Mouse (Mus musculus): Measurements from ENCODE around the gene BC053393. TPM values are rescaled to one million over a fixed set of nuclear protein-coding genes. Genes with fewer than 3 reads are reported as not detected.

The BC053393 gene
- polyA plus RNA-seq (2012; ENCODE audit: low replicate concordance), result not detected in 2 replicates

DNA sequence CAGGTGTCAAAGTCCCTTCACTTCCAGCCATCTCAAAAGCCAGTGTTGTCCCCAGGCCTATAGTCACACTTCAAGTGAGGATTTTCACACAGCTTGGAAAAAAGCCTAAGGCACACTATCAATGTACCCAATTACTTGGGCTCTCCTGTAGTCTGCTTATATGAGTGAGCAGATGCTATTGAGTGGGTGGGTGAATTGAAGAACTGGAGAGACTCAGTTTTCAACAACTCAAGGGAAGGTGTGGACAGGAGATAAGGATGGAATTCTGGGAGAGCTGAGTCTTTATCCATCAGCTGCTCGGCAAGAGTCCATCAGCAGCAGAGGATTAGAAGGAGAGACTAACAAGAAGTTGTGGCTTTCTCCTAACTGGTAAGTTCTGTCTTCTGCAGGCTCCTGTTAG lies at the start of gene BC053393:
Gene BC053393, plus strand, starts transcription at position 210 of the 400 bp plus-strand sequence.

DNA sequence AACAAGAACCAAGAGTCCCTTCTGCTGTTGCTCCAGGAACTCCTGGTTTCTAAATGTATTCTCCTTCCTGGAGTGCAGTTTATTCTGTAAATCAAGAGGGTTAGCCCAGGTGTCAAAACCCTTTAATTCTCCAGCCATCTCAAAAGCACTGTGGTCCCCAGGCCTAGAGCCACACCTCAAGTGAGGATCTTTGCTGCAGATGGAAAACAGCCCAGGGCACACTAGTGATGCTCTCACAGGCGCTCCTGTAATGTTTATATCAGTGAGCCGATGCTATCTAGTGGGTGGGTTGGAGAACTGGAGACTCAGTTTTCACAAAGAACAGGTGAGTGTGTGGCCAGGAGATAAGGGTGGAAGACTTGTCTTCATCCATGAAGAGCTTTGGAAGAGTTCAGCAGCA lies 47.4 kb upstream of the BC053393 start, which contains the start of gene Gm12169:
Gene Gm12169, plus strand, starts transcription at position 301 of the 400 bp plus-strand sequence.

GRCm38 (mm10) chr11:46629211-46629795 lies 58.0 kb downstream of the BC053393 start, which contains the start of gene Dppa1:
Dppa1 (minus strand) TSS chr11:46629261.

Other genes with a start within 250 kb of the BC053393 start
- gene Itk, start 182.0 kb upstream of the BC053393 start, polyA plus RNA-seq (2012; ENCODE audit: low replicate concordance), result 0.25 and 2.1 TPM in 2 replicates
- 0.26 TPM in 1 of 2 replicates, not detected in the other for gene Fam71b, start 175.0 kb upstream of the BC053393 start, polyA plus RNA-seq (2012; ENCODE audit: low replicate concordance)
- 134 and 269 TPM in 2 replicates for gene Med7, start 134.6 kb upstream of the BC053393 start, polyA plus RNA-seq (2012; ENCODE audit: low replicate concordance)
- gene Havcr2, start 116.6 kb upstream of the BC053393 start, polyA plus RNA-seq (2012; ENCODE audit: low replicate concordance), result 0.11 TPM in 2 replicates
- not detected in 2 replicates for gene Gm12169, start 47.3 kb upstream of the BC053393 start, polyA plus RNA-seq (2012; ENCODE audit: low replicate concordance)
- gene Dppa1, start 57.7 kb downstream of the BC053393 start, polyA plus RNA-seq (2012; ENCODE audit: low replicate concordance), result not detected in 2 replicates
- gene Timd2, start 135.5 kb downstream of the BC053393 start, polyA plus RNA-seq (2012; ENCODE audit: low replicate concordance), result not detected in 2 replicates
- 1.0 and 1.8 TPM in 2 replicates for gene Havcr1, start 163.5 kb downstream of the BC053393 start, polyA plus RNA-seq (2012; ENCODE audit: low replicate concordance)
- 0.20 and 0.47 TPM in 2 replicates for gene Timd4, start 239.3 kb downstream of the BC053393 start, polyA plus RNA-seq (2012; ENCODE audit: low replicate concordance)

Measured in leukemia stem cell, adult 10-12 weeks (primary cell).